Mouse (Mus musculus) heart, embryonic 13.5 days (tissue): ENCODE results near the gene Cd5. TPM values are rescaled to one million over a fixed set of nuclear protein-coding genes. Genes with fewer than 3 reads are reported as not detected.

Source experiments
- polyA plus RNA-seq: library from polyadenylated mRNA; unstranded; fragments of >200 nt; fragmentation: Nextera tagmentation; extraction: Ambion mirVana; gene quantifications from 2 replicates; pipeline ENCODE4 v1.2.1, GENCODE M21; 2015

Gene Cd5
- polyA plus RNA-seq, 1 experiment from 2014 or later = 0.71 TPM

Other genes with a start within 250 kb of the Cd5 start
- gene Cpsf7, start 213.7 kb downstream of the Cd5 start, polyA plus RNA-seq = 27.3 and 29.9 TPM in 2 replicates
- gene Sdhaf2, start 212.9 kb downstream of the Cd5 start, polyA plus RNA-seq = 52.4 and 53.9 TPM in 2 replicates
- gene Tmem216, start 182.8 kb downstream of the Cd5 start, polyA plus RNA-seq = 18.0 and 19.8 TPM in 2 replicates
- 10.9 and 12.3 TPM in 2 replicates for gene Cyb561a3, start 161.8 kb downstream of the Cd5 start, polyA plus RNA-seq
- 27.1 and 28.0 TPM in 2 replicates for gene Tmem138, start 161.6 kb downstream of the Cd5 start, polyA plus RNA-seq
- 252 and 255 TPM in 2 replicates for gene Ddb1, start 133.7 kb downstream of the Cd5 start, polyA plus RNA-seq
- gene Tkfc, start 133.3 kb downstream of the Cd5 start, polyA plus RNA-seq = 9.1 and 11.0 TPM in 2 replicates
- gene Vwce, start 104.8 kb downstream of the Cd5 start, polyA plus RNA-seq = 0.59 TPM in 2 replicates
- not detected in 2 replicates for gene Pga5, start 60.9 kb downstream of the Cd5 start, polyA plus RNA-seq
- gene Vps37c, start 50.3 kb downstream of the Cd5 start, polyA plus RNA-seq = 28.4 and 30.3 TPM in 2 replicates
- gene Cd6, start 91.1 kb upstream of the Cd5 start, polyA plus RNA-seq = 0.09 and 0.14 TPM in 2 replicates
- 0.29 and 0.39 TPM in 2 replicates for gene Slc15a3, start 100.7 kb upstream of the Cd5 start, polyA plus RNA-seq
- gene Tmem132a, start 130.9 kb upstream of the Cd5 start, polyA plus RNA-seq = 51.4 and 52.4 TPM in 2 replicates
- gene Tmem109, start 143.0 kb upstream of the Cd5 start, polyA plus RNA-seq = 84.7 and 87.1 TPM in 2 replicates
- gene Prpf19, start 156.2 kb upstream of the Cd5 start, polyA plus RNA-seq = 30.3 TPM in 2 replicates
- 0.08 TPM in 1 of 2 replicates, not detected in the other for gene Zp1, start 181.6 kb upstream of the Cd5 start, polyA plus RNA-seq
- gene Ptgdr2, start 198.2 kb upstream of the Cd5 start, polyA plus RNA-seq = 0.11 TPM in 1 of 2 replicates, not detected in the other
- 18.8 and 19.9 TPM in 2 replicates for gene Ccdc86, start 210.3 kb upstream of the Cd5 start, polyA plus RNA-seq
- gene Ms4a10, start 235.7 kb upstream of the Cd5 start, polyA plus RNA-seq = 0.15 TPM in 1 of 2 replicates, not detected in the other